Mouse (Mus musculus) liver, adult (tissue): ENCODE measurements around the gene Muc1.

Source experiments
- GATA4 ChIP-seq: IDR thresholded peaks from 2 replicates; pipeline ENCODE4 v1.6.1; 2014; ENCODE audit warnings: mild to moderate bottlenecking, low read length; ENCODE audit not compliant: insufficient replicate concordance

Muc1 gene

DNA sequence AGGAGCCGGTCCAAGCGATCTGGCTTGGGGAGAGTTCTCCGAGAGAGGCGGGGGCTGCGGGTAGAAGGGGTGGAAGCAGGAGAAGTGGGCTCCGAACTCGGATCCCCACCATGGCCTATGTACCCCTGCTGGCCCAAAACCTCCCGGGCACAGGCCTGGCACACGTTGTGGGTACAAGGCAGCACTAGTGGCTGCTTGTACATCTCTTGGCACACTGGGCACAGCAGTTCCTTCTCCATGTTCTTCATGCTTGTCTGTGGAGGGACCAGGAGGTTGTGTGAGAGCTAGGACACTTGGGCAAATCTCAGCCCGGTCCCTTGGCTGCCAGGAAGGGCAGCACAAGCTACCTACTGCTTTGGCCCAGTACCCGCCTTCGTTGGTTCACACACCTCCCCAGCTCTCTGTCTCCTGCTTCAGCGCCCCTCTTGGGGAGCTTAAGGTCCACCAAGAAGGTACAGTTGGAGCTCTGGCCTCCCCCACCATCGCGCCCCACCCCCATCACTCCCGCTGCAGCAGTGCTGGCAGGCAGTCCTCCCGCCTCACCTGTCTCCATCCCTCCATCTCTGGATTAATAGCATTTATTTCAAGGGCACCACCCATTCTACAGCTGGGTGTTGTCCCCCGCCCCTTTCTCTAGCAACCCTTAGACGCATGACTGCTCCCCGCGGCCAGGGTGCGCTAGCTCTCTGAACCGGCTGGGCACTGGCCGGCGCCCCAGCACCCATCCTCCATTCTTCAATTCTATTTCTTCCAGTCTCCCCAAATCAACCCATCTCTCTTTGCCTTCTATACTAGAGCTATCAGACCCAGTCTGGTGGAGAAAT lies 15.5 kb downstream of the Muc1 start:
- TF ChIP-seq GATA4, result no peak

DNA sequence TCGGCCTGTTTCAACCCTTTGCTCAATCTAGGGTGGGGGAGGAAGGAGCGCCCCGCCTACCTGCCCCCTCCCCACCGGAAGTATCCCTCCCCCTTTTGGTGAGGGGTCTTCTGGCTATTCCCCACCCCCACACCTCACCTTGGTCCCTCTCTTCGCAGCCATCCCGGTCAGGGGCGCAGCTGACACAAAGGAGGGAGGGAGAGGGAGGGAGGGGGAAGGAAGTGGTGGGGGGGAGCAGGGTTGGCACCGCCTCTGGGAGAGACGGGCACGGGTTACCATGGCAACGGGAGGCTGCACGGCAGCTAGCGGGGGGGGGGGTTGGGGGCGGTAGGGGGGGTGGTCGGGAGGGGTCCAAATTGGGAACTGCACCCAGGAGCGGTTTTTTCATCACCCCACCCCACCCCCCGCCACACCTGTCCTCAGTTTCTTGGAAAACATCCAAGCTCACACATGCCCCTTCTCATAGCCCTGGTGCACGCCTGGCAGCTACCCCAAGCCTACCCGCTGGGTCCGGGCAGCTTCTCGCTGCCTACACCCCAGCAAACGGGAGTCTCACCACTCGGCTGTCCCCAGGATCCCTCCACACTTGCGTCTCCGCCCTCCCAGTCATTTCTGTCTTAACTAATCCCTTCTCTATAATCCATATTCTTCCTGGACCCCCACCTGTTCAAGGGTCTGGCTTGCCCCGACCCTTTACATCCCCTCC lies 16.3 kb downstream of the Muc1 start:
- no peak for TF ChIP-seq GATA4

DNA sequence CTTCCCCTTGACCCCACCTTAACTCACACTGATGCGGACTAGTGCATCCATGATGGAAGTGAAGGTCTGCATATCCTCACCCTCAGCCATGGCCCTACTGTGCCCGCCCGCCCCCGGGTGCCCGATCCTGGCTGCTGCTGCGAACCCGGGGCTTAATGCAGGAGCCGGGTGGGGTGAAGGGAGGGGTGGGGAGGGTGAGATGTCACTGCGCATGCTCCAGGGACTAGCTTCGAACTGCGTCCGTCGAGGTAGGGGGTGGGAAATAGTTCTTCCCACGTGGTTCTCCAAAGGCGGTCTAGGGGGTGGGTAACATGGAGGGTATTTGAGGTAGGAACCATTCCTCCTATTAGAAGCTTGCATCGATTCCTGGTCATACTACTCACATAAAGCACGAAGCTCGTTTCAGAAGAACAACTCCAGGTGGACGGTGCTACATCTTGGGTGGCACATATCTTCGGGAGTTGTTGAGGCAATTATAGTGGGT lies 16.9 kb downstream of the Muc1 start, which contains the start of gene Krtcap2:
Krtcap2 (plus strand) TSS at position 279 of the 484 bp plus-strand sequence.
- no peak for TF ChIP-seq GATA4

DNA sequence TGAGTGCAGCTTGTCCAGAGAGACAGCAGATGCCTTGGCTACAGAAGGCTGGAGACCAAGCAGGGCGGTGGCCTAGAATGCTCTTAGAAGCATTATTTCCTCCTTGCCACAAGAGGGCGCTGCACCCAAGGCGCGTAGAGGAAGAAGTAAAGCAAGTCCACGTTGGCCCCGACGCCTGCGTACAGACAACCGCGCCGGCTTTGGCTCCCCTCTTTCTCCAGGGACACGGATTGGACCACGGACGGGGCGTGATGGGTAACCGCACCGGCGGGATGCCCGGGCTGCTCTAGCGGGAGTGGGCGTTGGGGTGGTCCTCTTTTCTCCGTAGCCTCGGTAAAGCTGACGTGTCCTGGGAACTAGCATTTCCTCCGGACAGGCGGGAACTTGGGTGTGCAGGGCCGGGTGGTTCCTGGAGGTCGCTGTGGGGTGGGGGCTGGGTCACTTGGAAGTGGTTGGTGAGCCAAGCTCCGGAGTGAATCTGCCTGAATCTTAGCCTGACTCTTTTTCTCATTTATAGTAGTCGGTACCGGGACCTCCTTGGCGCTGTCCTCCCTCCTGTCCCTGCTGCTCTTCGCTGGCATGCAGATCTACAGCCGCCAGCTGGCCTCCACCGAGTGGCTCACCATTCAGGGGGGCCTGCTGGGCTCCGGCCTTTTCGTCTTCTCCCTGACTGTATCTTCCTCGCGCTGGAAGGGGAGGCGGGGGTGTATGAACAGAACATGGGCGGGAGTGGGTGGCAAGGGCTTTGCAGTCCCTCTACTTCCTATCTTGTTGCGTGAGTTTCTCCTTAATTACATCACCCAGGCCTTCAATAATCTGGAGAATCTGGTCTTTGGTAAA lies 17.6 kb downstream of the Muc1 start, which contains the start of gene Trim46:
Trim46 (minus strand) TSS at position 49 of the 840 bp plus-strand sequence.
- no peak; the same call in 1 of the 2 replicates for TF ChIP-seq GATA4

DNA sequence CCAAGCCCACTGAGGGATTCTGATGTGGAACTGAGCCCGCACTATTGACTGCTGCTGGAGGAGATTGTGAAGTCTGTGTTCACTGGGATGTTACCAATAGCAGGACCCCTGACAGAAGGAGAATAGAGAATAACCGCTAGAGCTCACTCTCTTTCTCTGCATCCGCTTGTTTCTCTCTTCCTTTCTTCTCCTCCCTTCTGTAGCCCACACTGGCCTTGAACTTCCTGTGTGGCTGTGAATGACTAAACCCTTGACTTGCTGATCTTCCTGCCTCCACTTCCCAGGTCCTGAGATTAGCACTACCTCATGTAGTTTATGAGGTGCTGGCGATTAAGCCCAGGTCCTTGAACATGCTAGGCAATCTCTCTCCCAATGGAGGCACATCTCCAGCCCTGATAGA lies 18.6 kb downstream of the Muc1 start:
- TF ChIP-seq GATA4, result no peak

DNA sequence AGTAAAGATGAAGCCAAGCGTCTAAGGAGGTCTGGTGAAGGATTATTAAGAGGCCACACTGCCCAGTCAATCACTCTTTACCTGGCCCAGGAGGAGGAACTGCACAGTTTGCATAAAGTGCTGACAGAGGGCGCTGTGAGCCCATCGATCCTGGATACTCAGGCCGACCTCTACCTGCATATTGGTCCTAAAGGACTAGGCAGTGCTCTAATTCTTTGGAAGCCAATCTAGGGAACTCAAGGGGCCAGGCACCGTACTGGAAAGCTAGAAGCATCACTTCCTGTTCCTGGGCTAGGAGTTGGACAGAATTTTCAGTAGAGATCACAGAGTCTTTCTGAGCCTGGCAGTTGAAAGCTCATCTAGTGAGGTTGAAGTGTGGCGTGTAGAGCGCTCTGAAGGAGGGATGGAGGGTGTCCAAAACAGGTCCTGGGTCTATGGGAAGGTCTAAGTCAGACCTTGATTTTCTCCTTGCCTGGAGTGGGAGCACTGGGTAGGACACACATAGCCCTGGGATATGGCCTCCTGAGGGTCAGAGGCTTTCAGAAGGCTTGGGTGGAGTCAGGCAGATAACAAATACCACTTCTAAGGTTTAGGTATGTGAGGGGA lies 21.7 kb downstream of the Muc1 start:
- TF ChIP-seq GATA4, result no peak

DNA sequence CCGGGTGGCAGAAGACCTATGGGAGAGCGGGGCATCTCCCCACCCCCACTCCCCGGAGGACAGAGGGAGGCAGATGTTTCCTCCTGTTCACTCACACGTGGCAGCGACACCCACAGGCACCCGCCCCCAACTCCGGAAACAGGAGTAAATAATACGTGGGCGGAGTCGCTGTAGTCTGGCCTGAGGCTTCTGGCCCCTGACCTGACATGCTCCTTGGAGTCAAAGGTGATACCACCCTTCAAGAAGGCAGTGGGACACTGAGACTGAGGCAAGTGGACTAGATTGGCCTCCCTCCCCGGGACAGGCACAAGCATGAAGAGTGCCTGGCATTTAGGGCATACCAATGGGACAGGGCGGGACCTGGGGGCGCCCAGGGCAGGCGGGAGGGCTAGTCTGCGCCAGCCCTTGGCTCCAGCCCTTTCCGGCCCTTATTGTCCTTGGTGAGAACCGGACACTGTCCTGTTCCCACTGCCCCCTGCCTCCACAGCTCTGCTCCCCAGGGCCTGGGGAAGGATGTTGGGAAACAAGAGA lies 22.6 kb downstream of the Muc1 start:
- no peak; the same call in 1 of the 2 replicates for TF ChIP-seq GATA4

DNA sequence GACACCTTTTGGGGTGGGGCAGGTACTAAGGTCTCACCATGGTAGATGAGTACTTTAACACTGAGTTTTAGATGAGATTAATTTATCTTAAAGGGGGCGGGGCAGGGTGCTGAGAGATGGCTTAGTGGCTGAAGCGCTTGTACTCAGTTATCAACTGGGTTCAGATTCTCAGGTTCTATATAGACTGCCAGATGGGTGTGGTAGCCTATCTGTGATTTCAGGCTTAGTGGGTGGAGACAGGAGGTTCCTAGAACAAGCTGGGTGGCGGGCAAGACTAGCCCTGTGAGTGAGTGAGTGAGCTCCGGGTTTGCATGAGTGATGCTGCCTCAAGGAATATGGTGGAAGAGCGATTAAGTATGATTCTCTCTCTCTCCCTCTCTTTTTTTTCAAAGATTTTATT lies 26.1 kb downstream of the Muc1 start:
- TF ChIP-seq GATA4, result no peak

DNA sequence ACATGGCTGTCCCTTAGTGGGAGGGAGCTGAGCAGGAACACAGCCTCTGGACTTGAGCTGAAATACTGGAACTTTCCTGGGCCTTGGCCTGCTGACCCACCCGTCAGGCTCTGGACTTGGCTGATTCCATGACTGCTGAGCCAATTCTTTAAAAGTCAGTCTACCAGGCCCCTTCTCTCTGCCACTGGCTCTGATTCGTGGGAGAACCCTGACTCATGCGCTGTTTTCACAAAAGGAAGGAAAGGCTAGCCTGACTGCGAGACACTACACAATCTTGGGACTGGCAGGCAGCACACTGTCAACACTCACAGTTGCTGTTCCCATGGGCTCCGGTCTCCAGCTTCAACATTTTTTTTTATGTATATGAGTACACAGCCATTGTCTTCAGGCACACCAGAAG lies 27.3 kb downstream of the Muc1 start:
- TF ChIP-seq GATA4, result no peak

DNA sequence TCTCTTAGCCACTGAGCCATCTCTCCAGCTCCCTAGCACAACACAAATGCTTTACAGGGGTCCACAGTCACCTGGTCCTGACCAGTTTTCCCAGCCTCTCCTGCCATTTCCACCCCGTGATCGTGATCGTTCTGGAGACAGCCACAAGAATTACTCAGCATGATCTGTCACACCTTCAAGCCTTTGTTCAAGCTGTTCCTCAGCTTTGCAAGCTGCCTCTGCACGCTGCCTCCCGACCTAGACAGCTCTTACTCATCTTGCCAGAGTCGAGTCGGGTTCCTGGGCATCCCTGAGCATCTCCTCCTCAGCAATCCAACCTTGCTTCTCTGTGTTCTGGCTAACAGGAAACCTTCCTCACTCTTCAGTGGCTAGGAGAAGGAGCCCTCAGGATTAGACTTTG lies 30.2 kb downstream of the Muc1 start, which contains the start of gene Dpm3:
Dpm3 (plus strand) TSS at position 283 of the 400 bp plus-strand sequence.
- TF ChIP-seq GATA4, result no peak

DNA sequence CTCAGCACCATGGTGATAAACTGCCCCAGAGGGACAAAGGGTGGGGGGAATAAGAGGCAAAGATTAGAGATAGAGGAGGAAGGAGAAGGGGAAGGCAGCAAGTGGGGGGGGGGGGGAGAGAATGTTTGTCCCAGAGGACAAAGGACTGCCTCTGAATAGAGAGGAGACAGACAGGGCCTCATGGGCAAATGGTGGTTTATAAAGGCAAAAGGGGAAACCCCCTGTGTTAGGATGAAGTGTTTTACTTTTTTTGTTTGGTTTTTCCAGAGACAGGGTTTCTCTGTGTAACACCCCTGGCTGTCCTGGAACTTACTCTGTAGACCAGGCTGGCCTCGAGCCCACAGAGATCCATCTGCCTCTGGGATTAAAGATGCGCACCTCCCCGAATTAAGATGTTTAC lies 31.4 kb downstream of the Muc1 start:
- no peak for TF ChIP-seq GATA4

DNA sequence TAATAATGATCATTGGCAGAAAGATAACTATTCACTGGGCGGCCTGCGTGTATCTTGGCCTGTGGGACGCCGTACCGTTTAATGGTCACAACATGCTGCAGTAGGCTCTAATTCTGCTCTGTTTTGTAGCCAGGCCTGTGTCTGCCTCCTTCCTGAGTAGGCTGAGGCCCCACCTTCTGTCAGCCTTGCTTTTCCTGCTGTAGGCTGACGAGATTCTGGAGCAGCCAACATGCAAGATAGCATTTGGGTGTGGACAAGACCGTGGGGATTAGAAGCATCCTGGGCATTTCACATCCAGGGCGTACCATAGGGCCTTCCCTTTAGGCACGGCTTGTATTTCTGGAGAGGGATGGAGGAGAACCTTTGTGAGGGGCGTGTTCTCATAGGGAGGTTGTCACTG lies 33.6 kb downstream of the Muc1 start:
- peak; percentile 37; the same call in 1 of the 2 replicates for TF ChIP-seq GATA4

DNA sequence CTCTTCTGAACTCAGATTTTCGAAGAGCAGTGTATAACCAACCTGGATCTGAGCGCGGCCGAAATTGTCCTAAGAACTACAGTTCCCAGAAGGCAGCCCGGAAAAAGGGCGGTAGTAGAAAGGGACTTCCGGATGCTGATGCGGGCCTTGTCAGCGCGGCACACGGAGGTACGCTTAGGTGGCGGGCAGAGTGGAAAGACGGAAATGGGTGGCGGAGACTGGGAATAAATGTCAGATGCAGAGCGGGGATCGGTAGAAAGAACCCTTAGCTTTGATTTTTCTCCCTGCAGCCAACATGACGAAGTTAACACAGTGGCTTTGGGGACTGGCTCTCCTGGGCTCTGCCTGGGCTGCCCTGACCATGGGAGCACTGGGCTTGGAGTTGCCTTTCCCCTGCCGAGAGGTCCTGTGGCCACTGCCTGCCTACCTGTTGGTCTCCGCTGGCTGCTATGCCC lies 37.6 kb downstream of the Muc1 start:
- TF ChIP-seq GATA4, result no peak

DNA sequence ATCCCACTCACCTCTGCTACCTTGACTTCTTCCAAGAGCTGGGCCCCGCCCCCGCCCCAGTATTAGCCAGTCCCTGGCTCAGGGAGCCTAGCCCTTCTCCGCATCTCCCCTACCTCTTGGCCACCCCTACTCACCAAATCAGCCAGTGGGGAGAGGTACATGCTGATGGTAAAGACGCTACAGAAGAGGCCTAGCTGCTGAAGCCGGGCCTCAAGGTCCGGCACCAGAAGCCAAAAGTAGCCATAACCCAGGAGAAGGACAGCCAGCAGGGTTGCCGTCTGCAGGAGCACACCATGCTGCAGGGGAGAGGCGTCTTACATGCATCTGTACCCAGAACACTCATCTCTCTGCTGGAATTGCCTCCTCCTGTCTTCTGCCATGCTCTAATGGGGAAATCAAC lies 40.1 kb downstream of the Muc1 start:
- no peak for TF ChIP-seq GATA4

DNA sequence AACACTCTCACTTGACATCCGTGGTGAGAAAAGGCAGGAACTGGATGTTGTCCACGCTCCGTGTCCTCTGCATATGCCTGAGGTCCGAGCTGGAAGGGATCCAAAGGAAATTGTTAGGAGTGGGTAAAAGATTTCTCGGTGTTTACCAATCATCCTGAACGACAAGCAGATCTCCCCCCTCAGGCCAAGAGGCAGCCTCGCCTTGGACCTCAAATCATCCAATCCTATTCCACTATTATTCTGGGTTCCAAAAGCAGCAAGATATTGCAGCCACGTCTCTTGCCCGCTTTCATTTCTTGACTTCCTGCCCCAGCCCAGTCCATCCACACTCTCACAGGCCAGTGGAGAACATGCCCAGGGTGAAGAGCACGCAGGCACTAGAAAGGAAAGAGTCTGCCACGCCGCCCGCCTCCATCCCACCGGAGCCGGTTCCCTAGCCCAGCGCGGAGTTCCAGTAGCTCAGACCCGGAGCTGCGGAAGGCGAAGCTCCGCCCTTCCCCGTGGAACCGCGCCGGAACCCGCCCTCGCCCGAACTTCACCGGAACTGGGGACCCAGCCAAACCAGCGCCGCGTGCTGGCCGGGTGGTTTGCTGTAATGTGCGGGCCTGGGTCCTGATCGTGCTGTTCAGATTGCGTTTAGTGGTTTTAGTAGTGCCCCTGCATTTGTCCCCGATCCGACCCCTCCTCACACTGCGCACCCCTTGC lies 41.3 kb downstream of the Muc1 start, which contains the start of gene Slc50a1:
Slc50a1 (minus strand) TSS at position 520 of the 705 bp plus-strand sequence.
- peak; percentile 8; the same call in 1 of the 2 replicates for TF ChIP-seq GATA4
